Mouse (Mus musculus): ENCODE data around the gene Lmbrd1. TPM values are rescaled to one million over a fixed set of nuclear protein-coding genes. Genes with fewer than 3 reads are reported as not detected.

Lmbrd1 gene
- polyA plus RNA-seq, 1 experiment: 28.3 TPM

DNA sequence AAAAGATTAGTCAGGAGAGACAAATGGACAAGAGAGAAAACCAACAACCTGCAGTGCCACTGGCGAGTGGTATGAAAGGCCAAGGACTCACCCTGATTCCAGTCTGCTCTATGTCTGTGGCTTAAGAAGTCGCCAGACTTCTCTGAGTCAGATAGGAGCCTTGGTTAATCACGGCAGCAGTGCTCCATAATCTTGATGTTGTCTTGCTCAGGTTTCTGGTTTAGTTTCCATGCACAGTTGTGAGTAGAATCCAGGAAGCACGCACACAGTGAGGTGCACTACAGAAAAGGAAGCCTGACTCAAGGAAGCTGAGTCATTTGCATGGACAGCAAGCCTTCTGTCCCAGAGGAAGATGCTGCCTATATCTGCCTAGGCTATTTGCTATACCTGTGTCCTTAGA is 37.9 kb downstream of the Lmbrd1 start:
- peaks cover 2% of the 10 kb centered on the region; the same call in 1 of the 2 replicates for H3K4me1 ChIP-seq (ENCODE audit: control insufficient read depth, insufficient read depth, insufficient read length)
- H3K27ac ChIP-seq (ENCODE audit: insufficient read depth, low read length): no peak overlapping the region
- WGBS: 90% methylated on average over 4 of the region's 4 CpGs
- DNase-seq (ENCODE audit: low read depth in 1 of 2, low spot score in 2 of 2): no peak
- no peaks in the 10 kb centered on the region for H3K27me3 ChIP-seq (ENCODE audit: control insufficient read depth, insufficient read depth, low read length)
- peaks cover 23% of the 10 kb centered on the region for H3K36me3 ChIP-seq (ENCODE audit: control insufficient read depth, insufficient read depth, low read length)
- no peak overlapping the region for H3K4me3 ChIP-seq (ENCODE audit: extremely low read depth, insufficient read depth, insufficient read length)
- TF ChIP-seq POLR2A (IDR thresholded peaks at IDR 0.05; ENCODE audit: low read depth, low read length) (no peak), CTCF (IDR thresholded peaks at IDR 0.05; ENCODE audit: extremely low read depth, insufficient read depth, insufficient read length, insufficient replicate concordance) (no peak)

DNA sequence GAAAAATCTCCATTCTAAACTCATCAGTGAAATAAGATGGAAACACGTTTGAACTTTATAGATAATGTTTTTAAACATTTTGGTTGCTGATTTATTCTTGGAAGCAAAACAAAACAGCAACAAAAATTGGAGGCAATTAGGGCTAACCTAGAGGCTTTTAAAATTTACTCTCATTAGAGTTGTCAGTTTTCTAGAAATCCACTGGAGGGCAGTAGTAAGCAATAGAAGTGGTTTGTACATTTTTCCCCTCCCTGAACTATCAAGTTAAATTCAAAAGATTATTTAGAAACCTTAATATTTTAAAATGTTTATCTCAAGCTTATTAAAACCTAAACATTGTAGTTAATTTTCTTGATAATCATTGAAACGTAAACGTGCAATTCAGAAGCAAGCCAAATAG is 41.2 kb downstream of the Lmbrd1 start:
- 72% methylated on average over 3 of the region's 3 CpGs for WGBS
- Histone ChIP-seq H3K36me3 (ENCODE audit: control insufficient read depth, insufficient read depth, low read length) (peaks cover 23% of the 10 kb centered on the region), H3K4me1 (ENCODE audit: control insufficient read depth, insufficient read depth, insufficient read length) (peaks cover 2% of the 10 kb centered on the region; the same call in 1 of the 2 replicates), H3K27me3 (ENCODE audit: control insufficient read depth, insufficient read depth, low read length) (no peaks in the 10 kb centered on the region), H3K4me3 (ENCODE audit: extremely low read depth, insufficient read depth, insufficient read length) (no peak overlapping the region), H3K27ac (ENCODE audit: insufficient read depth, low read length) (no peak overlapping the region)
- no peak for DNase-seq (ENCODE audit: low read depth in 1 of 2, low spot score in 2 of 2)
- TF ChIP-seq POLR2A (IDR thresholded peaks at IDR 0.05; ENCODE audit: low read depth, low read length) (no peak), CTCF (IDR thresholded peaks at IDR 0.05; ENCODE audit: extremely low read depth, insufficient read depth, insufficient read length, insufficient replicate concordance) (no peak)

DNA sequence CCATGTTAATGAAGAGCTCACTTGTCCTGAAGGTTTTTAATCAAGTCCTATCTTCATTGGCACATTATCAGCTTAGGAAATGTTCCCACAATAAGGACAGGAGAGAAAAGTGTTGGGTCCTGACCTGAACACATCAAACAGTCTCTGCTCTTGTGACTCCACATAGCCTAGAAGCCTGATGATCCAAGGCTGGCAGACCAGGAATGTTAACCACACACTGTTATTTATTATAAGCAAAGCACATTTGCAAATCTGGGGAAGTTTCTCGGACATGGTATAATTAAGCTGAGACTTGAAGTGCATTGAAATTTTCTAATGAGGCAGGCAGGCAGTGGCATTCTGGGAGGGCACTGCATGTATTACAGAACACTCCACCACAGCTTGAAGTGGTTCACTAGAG is 41.8 kb downstream of the Lmbrd1 start:
- DNase-seq (ENCODE audit: low read depth in 1 of 2, low spot score in 2 of 2): no peak
- Histone ChIP-seq H3K36me3 (ENCODE audit: control insufficient read depth, insufficient read depth, low read length) (peaks cover 18% of the 10 kb centered on the region), H3K4me1 (ENCODE audit: control insufficient read depth, insufficient read depth, insufficient read length) (peaks cover 2% of the 10 kb centered on the region; the same call in 1 of the 2 replicates), H3K27ac (ENCODE audit: insufficient read depth, low read length) (no peak overlapping the region), H3K27me3 (ENCODE audit: control insufficient read depth, insufficient read depth, low read length) (no peaks in the 10 kb centered on the region), H3K4me3 (ENCODE audit: extremely low read depth, insufficient read depth, insufficient read length) (no peak overlapping the region)
- WGBS: 96% methylated on average over 1 of the region's 1 CpGs
- no peak for TF ChIP-seq POLR2A (IDR thresholded peaks at IDR 0.05; ENCODE audit: low read depth, low read length)
- no peak for TF ChIP-seq CTCF (IDR thresholded peaks at IDR 0.05; ENCODE audit: extremely low read depth, insufficient read depth, insufficient read length, insufficient replicate concordance)

DNA sequence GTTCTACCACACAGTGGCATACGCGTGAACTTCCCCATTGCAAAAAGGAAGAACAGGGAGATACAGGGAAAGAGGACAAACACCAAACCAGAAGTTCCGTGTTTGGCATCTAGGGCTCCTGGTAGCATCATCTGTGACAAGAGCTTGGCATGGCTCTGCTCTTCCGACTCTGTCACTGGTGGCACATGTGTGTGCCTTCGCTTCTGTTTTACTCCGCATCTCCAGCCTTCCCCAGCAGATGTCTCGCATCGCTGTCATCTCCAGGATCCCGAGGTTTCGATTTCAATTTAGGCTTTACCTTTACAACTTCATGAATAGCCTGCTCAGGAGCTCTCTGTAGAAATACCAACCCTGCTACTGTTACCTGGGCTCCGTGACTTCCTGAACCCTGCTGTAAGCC is 51.4 kb downstream of the Lmbrd1 start:
- Histone ChIP-seq H3K27ac (ENCODE audit: insufficient read depth, low read length) (no peak overlapping the region), H3K36me3 (ENCODE audit: control insufficient read depth, insufficient read depth, low read length) (peaks cover 38% of the 10 kb centered on the region), H3K4me1 (ENCODE audit: control insufficient read depth, insufficient read depth, insufficient read length) (no peaks in the 10 kb centered on the region), H3K27me3 (ENCODE audit: control insufficient read depth, insufficient read depth, low read length) (no peaks in the 10 kb centered on the region), H3K4me3 (ENCODE audit: extremely low read depth, insufficient read depth, insufficient read length) (no peak overlapping the region)
- no peak for DNase-seq (ENCODE audit: low read depth in 1 of 2, low spot score in 2 of 2)
- no peak for TF ChIP-seq CTCF (IDR thresholded peaks at IDR 0.05; ENCODE audit: extremely low read depth, insufficient read depth, insufficient read length, insufficient replicate concordance)
- TF ChIP-seq POLR2A (IDR thresholded peaks at IDR 0.05; ENCODE audit: low read depth, low read length): no peak
- 95% methylated on average over 11 of the region's 11 CpGs for WGBS

DNA sequence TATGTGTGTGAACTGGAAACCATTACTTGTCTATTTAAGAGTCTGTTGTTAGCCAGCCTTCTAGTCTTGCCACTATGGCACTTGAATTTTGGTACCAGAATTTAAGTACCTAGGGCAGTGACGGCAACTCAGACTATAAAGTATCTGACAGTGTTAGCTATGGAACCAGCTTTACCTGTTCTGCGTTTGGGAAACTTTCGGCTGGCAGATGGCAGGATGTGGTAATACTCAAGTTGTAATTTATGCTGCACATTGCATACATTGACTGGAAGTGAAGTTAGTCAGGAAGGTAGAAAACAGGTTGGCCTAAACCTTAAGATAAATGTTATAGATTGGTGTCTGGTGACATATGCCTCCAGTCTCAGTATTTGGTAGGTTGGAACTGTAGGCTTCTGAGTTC is 53.9 kb downstream of the Lmbrd1 start:
- Histone ChIP-seq H3K4me3 (ENCODE audit: extremely low read depth, insufficient read depth, insufficient read length) (no peak overlapping the region), H3K36me3 (ENCODE audit: control insufficient read depth, insufficient read depth, low read length) (peaks cover 44% of the 10 kb centered on the region), H3K27ac (ENCODE audit: insufficient read depth, low read length) (no peak overlapping the region), H3K4me1 (ENCODE audit: control insufficient read depth, insufficient read depth, insufficient read length) (no peaks in the 10 kb centered on the region), H3K27me3 (ENCODE audit: control insufficient read depth, insufficient read depth, low read length) (no peaks in the 10 kb centered on the region)
- TF ChIP-seq CTCF (IDR thresholded peaks at IDR 0.05; ENCODE audit: extremely low read depth, insufficient read depth, insufficient read length, insufficient replicate concordance) (no peak), POLR2A (IDR thresholded peaks at IDR 0.05; ENCODE audit: low read depth, low read length) (no peak)
- no peak for DNase-seq (ENCODE audit: low read depth in 1 of 2, low spot score in 2 of 2)
- 93% methylated on average over 3 of the region's 3 CpGs for WGBS

DNA sequence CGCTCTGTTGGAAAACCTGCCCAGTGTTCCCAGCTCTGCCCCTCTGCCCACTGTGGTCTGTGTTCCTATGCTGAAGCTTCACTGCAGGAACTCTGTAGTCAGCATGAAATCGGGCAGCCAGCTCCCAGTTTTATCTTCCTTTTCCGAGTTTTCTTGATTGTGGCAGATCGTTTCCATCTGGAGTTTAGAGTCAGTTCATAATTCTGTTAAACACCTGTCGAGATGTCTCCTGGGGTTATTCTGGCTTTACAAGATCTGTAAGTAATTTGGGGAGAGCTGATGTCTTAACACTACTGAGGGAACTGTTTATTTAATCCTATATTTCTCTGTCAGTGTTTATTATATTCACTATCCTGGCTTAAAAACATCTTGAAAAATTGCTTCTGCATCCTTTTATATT is 56.4 kb downstream of the Lmbrd1 start:
- 95% methylated on average over 5 of the region's 5 CpGs for WGBS
- no peak for TF ChIP-seq CTCF (IDR thresholded peaks at IDR 0.05; ENCODE audit: extremely low read depth, insufficient read depth, insufficient read length, insufficient replicate concordance)
- TF ChIP-seq POLR2A (IDR thresholded peaks at IDR 0.05; ENCODE audit: low read depth, low read length): no peak
- no peak overlapping the region for H3K4me3 ChIP-seq (ENCODE audit: extremely low read depth, insufficient read depth, insufficient read length)
- no peak for DNase-seq (ENCODE audit: low read depth in 1 of 2, low spot score in 2 of 2)
- no peak overlapping the region for H3K27ac ChIP-seq (ENCODE audit: insufficient read depth, low read length)
- peaks cover 41% of the 10 kb centered on the region for H3K36me3 ChIP-seq (ENCODE audit: control insufficient read depth, insufficient read depth, low read length)
- H3K4me1 ChIP-seq (ENCODE audit: control insufficient read depth, insufficient read depth, insufficient read length): no peaks in the 10 kb centered on the region
- H3K27me3 ChIP-seq (ENCODE audit: control insufficient read depth, insufficient read depth, low read length): no peaks in the 10 kb centered on the region

DNA sequence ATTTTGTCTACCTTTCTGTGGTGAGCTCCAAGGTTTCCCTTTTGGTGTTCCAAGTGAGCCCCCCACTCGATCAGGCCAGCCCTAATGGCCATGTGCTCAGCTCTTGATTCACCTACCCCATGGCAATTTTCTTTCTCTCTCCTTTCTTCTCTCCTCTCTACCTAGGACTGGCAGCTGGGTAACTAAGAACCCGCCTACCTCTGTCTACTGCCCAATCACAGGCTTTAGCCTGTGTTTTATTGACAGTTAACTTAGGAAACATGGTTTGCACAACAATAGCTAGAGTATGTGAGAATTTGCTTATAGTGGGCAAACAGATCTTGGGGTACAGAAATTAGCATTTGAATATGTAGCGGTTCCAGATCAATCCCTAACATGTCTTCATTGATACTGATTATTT is 62.5 kb downstream of the Lmbrd1 start:
- Histone ChIP-seq H3K27ac (ENCODE audit: insufficient read depth, low read length) (no peak overlapping the region), H3K36me3 (ENCODE audit: control insufficient read depth, insufficient read depth, low read length) (peaks cover 28% of the 10 kb centered on the region), H3K4me3 (ENCODE audit: extremely low read depth, insufficient read depth, insufficient read length) (no peak overlapping the region), H3K27me3 (ENCODE audit: control insufficient read depth, insufficient read depth, low read length) (no peaks in the 10 kb centered on the region), H3K4me1 (ENCODE audit: control insufficient read depth, insufficient read depth, insufficient read length) (no peaks in the 10 kb centered on the region)
- 94% methylated on average over 3 of the region's 3 CpGs for WGBS
- no peak for TF ChIP-seq CTCF (IDR thresholded peaks at IDR 0.05; ENCODE audit: extremely low read depth, insufficient read depth, insufficient read length, insufficient replicate concordance)
- no peak for TF ChIP-seq POLR2A (IDR thresholded peaks at IDR 0.05; ENCODE audit: low read depth, low read length)
- DNase-seq (ENCODE audit: low read depth in 1 of 2, low spot score in 2 of 2): no peak
